Mouse (Mus musculus) stomach, embryonic 16.5 days (tissue): ENCODE data around the gene Yipf4. TPM values are rescaled to one million over a fixed set of nuclear protein-coding genes. Genes with fewer than 3 reads are reported as not detected.

ENCODE experiments used
- ATAC-seq: fragments of 200-750 bp; cut with Nextera tagmentation; 2 replicates; pipeline ENCODE4 v1.8.0; 2017; ENCODE audit warnings: moderate number of reproducible peaks, moderate TSS enrichment; ENCODE audit not compliant: insufficient read depth, low FRiP score
- H3K27ac ChIP-seq: fragments of 300-500 bp; sonication (generic); 2 replicates; pipeline ENCODE4 v1.5.1; 2014; ENCODE audit warnings: low read length
- H3K27me3 ChIP-seq: fragments of 300-500 bp; sonication (generic); 2 replicates; pipeline ENCODE4 v1.6.1; 2014; ENCODE audit warnings: low read length, control low read depth, mixed read lengths; ENCODE audit not compliant: control insufficient read depth, insufficient read depth
- H3K36me3 ChIP-seq: fragments of 300-500 bp; sonication (generic); 2 replicates; pipeline ENCODE4 v1.6.1; 2014; ENCODE audit warnings: low read length; ENCODE audit not compliant: control insufficient read depth, insufficient read depth
- H3K4me1 ChIP-seq: fragments of 300-500 bp; sonication (generic); 2 replicates; pipeline ENCODE4 v1.6.1; 2014; ENCODE audit warnings: low read length, control low read depth, mixed read lengths; ENCODE audit not compliant: control insufficient read depth, insufficient read depth
- H3K4me2 ChIP-seq: fragments of 300-500 bp; sonication (generic); 2 replicates; pipeline ENCODE4 v1.6.1; 2014; ENCODE audit warnings: low read depth, low read length, mixed read lengths
- H3K4me3 ChIP-seq: fragments of 300-500 bp; sonication (generic); replicated peaks from 2 replicates; pipeline ENCODE4 v1.5.1; 2014; ENCODE audit warnings: mild to moderate bottlenecking, low read length
- H3K9ac ChIP-seq: fragments of 300-500 bp; sonication (generic); 2 replicates; pipeline ENCODE4 v1.6.1; 2014; ENCODE audit warnings: low read length
- H3K9me3 ChIP-seq: fragments of 300-500 bp; sonication (generic); replicated peaks from 2 replicates; pipeline ENCODE4 v1.6.1; 2016; ENCODE audit warnings: low read length, control low read depth; ENCODE audit not compliant: control insufficient read depth
- WGBS: fragments of 180-500 bp; shearing (Covaris S2); extraction: QIAGEN DNeasy Blood & Tissue Kit; methylation state at CpG from one replicate; pipeline ENCODE4 v1.1.7; 2014; 5-methylcytosine and 5-hydroxymethylcytosine counted together
- polyA plus RNA-seq: library from polyadenylated mRNA; unstranded; fragments of >200 nt; fragmentation: Nextera tagmentation; extraction: Ambion mirVana; gene quantifications from 2 replicates; pipeline ENCODE4 v1.2.1, GENCODE M21; 2015

Gene Yipf4
- 57.0 and 62.3 TPM in 2 replicates for polyA plus RNA-seq

DNA sequence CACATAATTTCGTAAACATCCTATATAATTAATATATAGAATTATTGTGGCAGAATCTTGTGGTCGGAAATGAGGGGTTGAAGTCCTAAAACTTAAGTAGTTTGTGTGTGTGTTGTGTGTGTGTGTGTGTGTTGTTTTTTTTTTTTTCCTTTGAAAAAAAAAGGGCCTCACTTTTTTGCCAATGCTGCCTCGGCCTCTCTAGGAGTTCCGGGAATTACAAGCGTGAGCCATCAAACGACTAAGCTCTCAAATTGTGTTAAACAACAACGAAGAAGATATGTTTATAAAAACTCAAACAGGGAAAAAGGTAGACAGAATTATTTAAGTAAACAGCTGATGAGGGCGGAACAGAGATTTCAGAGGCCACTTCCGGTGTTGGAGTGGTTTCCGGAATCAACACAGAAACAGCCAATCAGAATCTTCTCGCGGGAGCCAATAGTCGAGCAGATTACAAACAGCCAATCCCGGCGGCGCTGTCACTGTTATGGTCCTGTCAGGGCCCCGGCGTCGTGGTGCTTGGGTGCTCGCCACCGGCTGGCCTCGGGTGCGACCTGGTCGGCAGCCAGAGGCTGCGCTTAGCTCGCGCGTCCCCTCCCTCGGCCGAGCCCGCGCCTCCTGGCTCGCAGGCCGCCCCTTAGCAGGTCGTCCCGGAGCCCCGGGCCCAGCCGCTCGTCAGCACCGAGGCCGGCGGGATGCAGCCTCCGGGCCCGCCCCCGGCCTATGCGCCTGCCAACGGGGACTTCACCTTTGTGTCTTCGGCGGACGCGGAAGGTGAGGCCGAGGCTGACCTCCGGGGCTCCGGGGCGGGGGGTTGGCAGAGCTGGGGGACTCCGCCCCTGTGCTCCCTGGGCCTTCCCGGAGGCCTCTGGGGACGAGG is at the start of gene Yipf4:
TSS of gene Yipf4 (plus strand) at position 470 of the 877 bp plus-strand sequence.
- whole genome bisulfite sequencing = 4% methylated on average over 58 of the region's 58 CpGs
- H3K4me1 ChIP-seq = peaks cover 3% of the 10 kb centered on the region; the same call in 1 of the 2 replicates
- H3K36me3 ChIP-seq = peaks cover 8% of the 10 kb centered on the region
- ATAC-seq = peak; percentile 100
- H3K27me3 ChIP-seq = no peaks in the 10 kb centered on the region
- peak within 1 kb of the TSS; percentile 96 for H3K9ac ChIP-seq
- H3K9me3 ChIP-seq = no peaks in the 10 kb centered on the region
- peak within 1 kb of the TSS; percentile 90 for H3K27ac ChIP-seq
- peak within 1 kb of the TSS; percentile 60 for H3K4me2 ChIP-seq
- H3K4me3 ChIP-seq = peak within 1 kb of the TSS; percentile 97

DNA sequence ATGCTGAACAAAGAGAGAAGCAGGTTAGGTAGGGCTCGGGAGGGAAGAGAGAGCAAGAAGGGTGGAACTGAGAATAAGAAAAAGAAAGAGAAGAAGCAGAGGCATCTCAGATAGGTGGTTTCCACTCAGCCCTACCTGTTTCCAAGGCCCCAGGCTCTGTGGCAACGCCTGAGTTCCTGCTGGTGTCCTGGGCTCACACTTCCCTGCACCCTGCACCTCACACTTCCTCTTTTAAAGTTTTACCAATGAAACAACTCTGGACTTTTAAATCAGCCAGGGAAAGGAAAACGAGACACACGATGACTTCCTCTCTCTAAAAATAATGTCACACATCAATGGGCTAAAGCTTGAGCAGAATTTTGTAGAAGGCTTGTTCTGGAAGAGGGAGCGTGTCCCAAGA is 48.8 kb upstream of the Yipf4 start:
- no peaks in the 10 kb centered on the region for H3K9me3 ChIP-seq
- H3K27me3 ChIP-seq = no peaks in the 10 kb centered on the region
- 70% methylated on average over 5 of the region's 5 CpGs for WGBS
- no peak overlapping the region for H3K4me2 ChIP-seq
- ATAC-seq = no peak
- H3K36me3 ChIP-seq = no peaks in the 10 kb centered on the region
- no peak overlapping the region for H3K27ac ChIP-seq
- H3K4me3 ChIP-seq = no peak overlapping the region
- no peaks in the 10 kb centered on the region for H3K4me1 ChIP-seq
- H3K9ac ChIP-seq = no peak overlapping the region

DNA sequence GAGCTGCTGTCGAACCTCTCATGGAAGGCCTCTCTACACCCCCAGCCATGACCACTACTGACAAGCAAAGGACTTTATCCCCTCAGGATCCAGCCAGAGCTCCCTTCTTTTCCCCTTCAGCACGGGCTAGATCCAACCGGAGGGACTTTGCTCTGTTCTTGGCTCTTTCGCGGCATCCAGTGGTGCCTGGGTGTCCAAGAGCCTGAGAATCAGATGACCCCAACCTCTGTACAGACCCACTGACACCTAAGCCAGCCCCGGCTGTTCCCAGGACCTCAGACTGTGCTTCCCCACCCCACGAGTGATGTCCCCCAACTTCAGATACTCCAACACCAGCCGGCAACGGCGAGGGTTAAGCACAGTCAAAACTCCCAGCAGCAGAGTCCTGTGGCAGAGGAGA is 39.5 kb upstream of the Yipf4 start:
- no peaks in the 10 kb centered on the region for H3K36me3 ChIP-seq
- no peaks in the 10 kb centered on the region for H3K9me3 ChIP-seq
- no peak for ATAC-seq
- H3K9ac ChIP-seq = no peak overlapping the region
- H3K4me3 ChIP-seq = no peak overlapping the region
- WGBS = 90% methylated on average over 10 of the region's 10 CpGs
- H3K4me2 ChIP-seq = no peak overlapping the region
- H3K27ac ChIP-seq = no peak overlapping the region
- H3K27me3 ChIP-seq = no peaks in the 10 kb centered on the region
- H3K4me1 ChIP-seq = no peaks in the 10 kb centered on the region

DNA sequence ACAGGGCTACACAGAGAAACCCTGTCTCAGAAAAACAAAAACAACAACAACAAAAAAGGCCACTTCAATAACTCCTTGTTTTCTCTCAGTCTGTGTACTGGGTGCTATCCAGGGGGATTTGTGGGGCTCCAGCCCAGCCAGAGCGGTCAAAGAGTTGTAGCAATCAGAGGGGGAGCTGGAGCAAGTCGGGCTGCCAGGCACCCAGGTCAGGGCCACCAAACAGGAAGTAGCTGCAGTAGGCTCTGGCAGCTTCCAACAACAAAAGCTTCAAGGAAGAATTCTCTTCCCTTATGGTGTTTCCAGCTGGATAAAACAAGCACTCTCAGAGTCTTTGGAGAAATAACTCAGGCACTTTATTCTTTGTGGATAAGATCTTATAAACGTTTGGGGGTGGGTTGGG is 35.4 kb upstream of the Yipf4 start:
- H3K4me2 ChIP-seq = no peak overlapping the region
- no peaks in the 10 kb centered on the region for H3K36me3 ChIP-seq
- H3K9me3 ChIP-seq = no peaks in the 10 kb centered on the region
- 71% methylated on average over 3 of the region's 3 CpGs for WGBS
- H3K9ac ChIP-seq = no peak overlapping the region
- H3K27me3 ChIP-seq = no peaks in the 10 kb centered on the region
- no peaks in the 10 kb centered on the region for H3K4me1 ChIP-seq
- no peak for ATAC-seq
- no peak overlapping the region for H3K4me3 ChIP-seq
- H3K27ac ChIP-seq = no peak overlapping the region

DNA sequence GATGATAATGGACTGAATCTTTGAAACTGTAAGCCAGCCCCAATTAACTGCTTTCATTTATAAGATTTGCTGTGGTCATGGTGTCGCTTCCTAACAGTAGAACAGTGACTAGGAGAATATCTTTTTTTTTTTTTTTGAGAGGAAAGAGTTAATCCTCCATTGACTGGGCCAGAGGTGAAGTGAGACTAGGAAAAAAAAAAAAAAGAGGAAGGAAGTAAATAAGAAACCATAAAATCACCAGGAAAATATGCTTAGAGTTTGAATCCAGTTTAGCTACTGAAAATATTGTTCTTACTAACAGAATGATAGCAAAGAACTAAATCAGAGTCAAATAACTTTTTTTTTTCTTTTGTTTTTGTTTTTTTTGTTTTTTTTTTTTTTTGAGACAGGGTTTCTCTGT is 34.6 kb upstream of the Yipf4 start:
- no peak overlapping the region for H3K4me2 ChIP-seq
- H3K4me1 ChIP-seq = no peaks in the 10 kb centered on the region
- 92% methylated on average over 1 of the region's 1 CpGs for WGBS
- H3K4me3 ChIP-seq = no peak overlapping the region
- no peaks in the 10 kb centered on the region for H3K9me3 ChIP-seq
- ATAC-seq = no peak
- no peaks in the 10 kb centered on the region for H3K27me3 ChIP-seq
- no peak overlapping the region for H3K9ac ChIP-seq
- H3K27ac ChIP-seq = no peak overlapping the region
- H3K36me3 ChIP-seq = no peaks in the 10 kb centered on the region

DNA sequence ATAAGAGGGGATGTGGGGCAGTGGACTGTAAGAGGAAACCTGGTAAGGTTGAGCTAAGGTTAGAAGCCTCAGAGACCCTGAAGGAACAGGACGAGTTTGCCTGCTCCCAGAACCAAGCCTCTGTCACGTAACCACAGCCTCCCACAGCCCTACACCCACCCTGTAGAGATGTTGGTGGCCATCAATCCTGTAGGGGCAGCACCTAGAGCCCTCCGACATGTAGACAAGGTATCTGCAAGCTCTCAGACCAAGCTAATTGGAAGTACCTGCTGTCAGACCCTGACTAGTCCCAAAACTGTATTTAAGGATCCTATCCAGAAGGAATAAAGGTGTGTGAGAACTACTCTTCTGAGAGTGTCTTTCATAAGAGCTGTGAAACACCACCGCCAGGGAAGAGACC is 33.9 kb upstream of the Yipf4 start:
- 79% methylated on average over 4 of the region's 4 CpGs for WGBS
- H3K27me3 ChIP-seq = no peaks in the 10 kb centered on the region
- no peak overlapping the region for H3K4me3 ChIP-seq
- H3K4me1 ChIP-seq = no peaks in the 10 kb centered on the region
- ATAC-seq = no peak
- no peaks in the 10 kb centered on the region for H3K36me3 ChIP-seq
- H3K4me2 ChIP-seq = no peak overlapping the region
- H3K9me3 ChIP-seq = no peaks in the 10 kb centered on the region
- H3K9ac ChIP-seq = no peak overlapping the region
- H3K27ac ChIP-seq = no peak overlapping the region

DNA sequence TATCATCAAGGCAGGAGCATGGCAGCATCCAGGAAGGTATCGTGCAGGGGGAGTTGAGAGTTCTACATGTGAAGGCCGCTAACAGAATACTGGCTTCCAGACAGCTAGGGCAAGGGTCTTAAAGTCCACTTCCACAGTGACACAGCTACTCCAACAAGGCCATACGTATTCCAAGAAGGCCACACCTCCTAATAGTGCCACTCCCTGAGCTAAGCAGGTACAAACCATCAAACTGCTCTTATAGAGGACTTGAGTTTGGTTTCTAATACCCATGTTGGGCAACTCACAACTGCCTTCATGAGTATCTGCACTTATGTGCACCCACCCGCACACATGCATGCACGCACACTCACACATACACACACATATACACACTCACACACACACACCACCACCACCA is 32.5 kb upstream of the Yipf4 start:
- H3K27me3 ChIP-seq = no peaks in the 10 kb centered on the region
- no peak overlapping the region for H3K4me2 ChIP-seq
- 88% methylated on average over 5 of the region's 5 CpGs for WGBS
- ATAC-seq = no peak
- no peak overlapping the region for H3K9ac ChIP-seq
- no peaks in the 10 kb centered on the region for H3K4me1 ChIP-seq
- H3K4me3 ChIP-seq = no peak overlapping the region
- no peaks in the 10 kb centered on the region for H3K36me3 ChIP-seq
- no peak overlapping the region for H3K27ac ChIP-seq
- no peaks in the 10 kb centered on the region for H3K9me3 ChIP-seq

DNA sequence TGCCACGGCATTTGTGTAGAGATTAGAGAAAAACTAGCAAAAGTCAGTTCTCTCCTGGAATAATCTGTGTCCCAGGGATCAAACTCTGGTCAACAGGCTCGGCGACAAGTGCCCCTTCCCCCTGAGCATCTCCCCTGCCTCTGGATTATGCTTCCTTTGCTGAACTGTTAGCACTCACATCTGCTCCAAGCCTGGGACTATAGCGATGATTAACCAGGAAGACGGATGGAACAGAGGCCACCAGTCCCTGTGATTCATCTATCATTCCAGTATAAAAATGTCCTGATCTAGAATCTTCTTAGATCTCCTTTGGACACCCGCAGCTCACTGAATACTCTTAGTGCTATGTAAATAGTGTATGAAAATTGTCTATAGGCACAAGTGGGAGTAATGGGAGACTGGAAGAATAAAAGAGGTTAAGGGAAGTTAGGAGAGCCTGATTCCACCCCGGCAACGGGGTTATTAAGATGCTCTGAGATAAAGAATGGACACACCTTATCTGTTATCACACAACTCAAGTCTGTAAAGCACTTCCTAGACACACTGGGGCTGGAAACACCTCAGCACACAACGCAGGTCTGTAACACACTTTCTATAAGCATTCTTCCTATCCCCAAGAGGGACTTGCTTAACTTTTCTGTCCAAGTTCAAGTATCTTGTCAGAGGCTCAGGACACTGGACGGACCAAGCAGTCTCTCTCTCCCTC is 31.2 kb upstream of the Yipf4 start:
- Histone ChIP-seq H3K4me3 (peak overlapping the region; percentile 34), H3K4me2 (peak overlapping the region; percentile 34), H3K9ac (peak overlapping the region; percentile 40; the same call in 1 of the 2 replicates), H3K27ac (peak overlapping the region; percentile 73), H3K4me1 (no peaks in the 10 kb centered on the region), H3K27me3 (no peaks in the 10 kb centered on the region), H3K36me3 (no peaks in the 10 kb centered on the region), H3K9me3 (no peaks in the 10 kb centered on the region)
- WGBS = 52% methylated on average over 10 of the region's 10 CpGs
- ATAC-seq = no peak
